Mouse (Mus musculus) lung, adult 2 months (tissue): ENCODE measurements at regions not wholly inside any gene's neighbourhood (a gene's known extent, or its start where the extent isn't known, plus 50 kb on each side); places are given as distances from the start of the nearest gene placed in this dataset.

Experiments used
- DNase-seq: peaks from one replicate; pipeline ENCODE4 v3.0.0; 2022
- H3K4me1 ChIP-seq: fragments of 200-500 bp; 2 replicates; pipeline ENCODE4 v1.6.1; 2011; ENCODE audit warnings: low read length; ENCODE audit not compliant: control insufficient read depth, insufficient read depth
- H3K4me3 ChIP-seq: fragments of 200-500 bp; replicated peaks from 2 replicates; pipeline ENCODE3; 2011; ENCODE audit warnings: low read depth, mild to moderate bottlenecking, control low read depth, low read length; ENCODE audit errors: extremely low read depth
- CTCF ChIP-seq: fragments of 200-500 bp; IDR thresholded peaks from 2 replicates; pipeline ENCODE4 v1.5.1; 2011; ENCODE audit warnings: mild to moderate bottlenecking, low read length, control low read depth; ENCODE audit not compliant: insufficient read depth
- POLR2A ChIP-seq: fragments of 200-500 bp; IDR thresholded peaks from 2 replicates; pipeline ENCODE4 v1.6.1; 2011; ENCODE audit warnings: low read depth, mild to moderate bottlenecking, control low read depth, low read length, borderline replicate concordance; ENCODE audit errors: extremely low read depth
- WGBS: fragments of 180-500 bp; shearing (Covaris S2); methylation state at CpG from one replicate; pipeline ENCODE4 v1.1.7; 2018; 5-methylcytosine and 5-hydroxymethylcytosine counted together

DNA sequence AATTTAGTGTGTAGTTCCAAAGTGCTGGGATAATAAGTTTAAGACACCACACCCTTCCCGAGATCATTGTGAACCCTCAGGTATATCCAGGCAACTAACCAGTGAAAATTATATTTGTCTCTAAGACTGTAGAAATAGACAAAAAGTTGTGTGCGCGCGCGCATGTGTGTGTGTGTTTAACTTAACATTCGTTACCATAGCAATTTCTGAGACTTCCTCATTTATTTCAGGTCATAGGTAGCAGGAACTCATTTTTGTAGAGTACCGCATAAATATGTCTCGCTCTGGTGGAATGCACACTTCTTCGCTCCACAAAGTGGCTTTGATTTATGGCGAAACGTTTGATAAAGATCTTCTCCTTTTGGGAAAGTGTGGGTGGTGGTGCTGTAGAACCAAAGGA lies 164.2 kb upstream of the Nrip1 start:
- Histone ChIP-seq H3K4me1 (peaks cover 3% of the 10 kb centered on the region), H3K4me3 (no peak overlapping the region)
- 75% methylated on average over 11 of the region's 11 CpGs for WGBS
- no peak for TF ChIP-seq CTCF
- no peak for TF ChIP-seq POLR2A
- DNase-seq, result no peak

GRCm38 (mm10) chr16:76532928-76533217 lies 159.2 kb upstream of the Nrip1 start:
- TF ChIP-seq POLR2A (no peak), CTCF (no peak)
- no peak for DNase-seq
- H3K4me3 ChIP-seq, result no peak overlapping the region
- WGBS, result 49% methylated on average over 8 of the region's 8 CpGs
- H3K4me1 ChIP-seq, result peaks cover 6% of the 10 kb centered on the region

- peak overlapping the region; percentile 19 for H3K4me3 ChIP-seq
- peak; percentile 27 for DNase-seq
These were observed 158.7 kb upstream of the Nrip1 start for GRCm38 (mm10) chr16:76532142-76532927.

GRCm38 (mm10) chr16:76530886-76531285 lies 157.3 kb upstream of the Nrip1 start:
- 88% methylated on average over 3 of the region's 3 CpGs for WGBS
- Histone ChIP-seq H3K4me1 (peaks cover 6% of the 10 kb centered on the region), H3K4me3 (no peak overlapping the region)
- DNase-seq, result no peak
- no peak for TF ChIP-seq POLR2A
- no peak for TF ChIP-seq CTCF

More at GRCm38 (mm10) chr16:76532142-76532927, 158.7 kb upstream of the Nrip1 start:
- TF ChIP-seq POLR2A (no peak), CTCF (no peak)
- 37% methylated on average over 19 of the region's 19 CpGs for WGBS
- H3K4me1 ChIP-seq, result peaks cover 6% of the 10 kb centered on the region

GRCm38 (mm10) chr16:76529613-76530012 lies 156.0 kb upstream of the Nrip1 start:
- 68% methylated on average over 4 of the region's 4 CpGs for WGBS
- TF ChIP-seq CTCF, result no peak
- no peak for TF ChIP-seq POLR2A
- H3K4me3 ChIP-seq, result no peak overlapping the region
- peaks cover 6% of the 10 kb centered on the region for H3K4me1 ChIP-seq
- no peak for DNase-seq

- WGBS, result 65% methylated on average over 6 of the region's 6 CpGs
- H3K4me3 ChIP-seq, result no peak overlapping the region
- peaks cover 6% of the 10 kb centered on the region for H3K4me1 ChIP-seq
- no peak for DNase-seq
- no peak for TF ChIP-seq CTCF
- no peak for TF ChIP-seq POLR2A
These were observed 153.7 kb upstream of the Nrip1 start for GRCm38 (mm10) chr16:76527106-76527949.

- TF ChIP-seq POLR2A, result no peak
- TF ChIP-seq CTCF, result no peak
- DNase-seq, result no peak
These were observed 151.9 kb upstream of the Nrip1 start for GRCm38 (mm10) chr16:76525563-76525962.

DNA sequence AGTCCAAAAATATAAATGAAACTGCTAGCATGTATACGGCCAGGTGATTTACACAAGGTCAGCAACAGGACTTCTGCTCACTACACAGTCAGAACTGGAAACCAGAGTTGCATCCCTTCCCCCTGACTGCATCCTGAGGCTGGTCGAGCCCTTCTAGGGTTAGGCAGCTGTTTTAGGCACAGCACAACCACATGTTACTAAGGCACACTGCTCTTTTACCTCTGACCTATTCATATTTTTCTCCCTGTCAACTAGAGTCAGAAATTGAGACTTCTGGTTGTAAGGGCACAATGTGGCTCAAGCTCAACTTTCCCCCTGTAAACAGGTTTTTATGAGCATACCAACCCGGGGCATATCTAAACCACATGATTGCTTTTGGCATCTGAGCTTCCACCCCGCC lies 151.3 kb upstream of the Nrip1 start:
- H3K4me3 ChIP-seq, result no peak overlapping the region
- DNase-seq, result no peak
- 77% methylated on average over 4 of the region's 4 CpGs for WGBS
- peaks cover 2% of the 10 kb centered on the region for H3K4me1 ChIP-seq
- TF ChIP-seq POLR2A (no peak), CTCF (no peak)

More at GRCm38 (mm10) chr16:76525563-76525962, 151.9 kb upstream of the Nrip1 start:
- Histone ChIP-seq H3K4me3 (no peak overlapping the region), H3K4me1 (peaks cover 2% of the 10 kb centered on the region)
- 51% methylated on average over 5 of the region's 5 CpGs for WGBS

- no peak for TF ChIP-seq CTCF
- no peak for TF ChIP-seq POLR2A
- no peak overlapping the region for H3K4me3 ChIP-seq
- no peaks in the 10 kb centered on the region; the same call in 1 of the 2 replicates for H3K4me1 ChIP-seq
- no peak for DNase-seq
- WGBS, result 96% methylated on average over 6 of the region's 6 CpGs
These were observed 147.5 kb upstream of the Nrip1 start for GRCm38 (mm10) chr16:76521142-76521541.

- H3K4me1 ChIP-seq, result no peaks in the 10 kb centered on the region
- WGBS, result 73% methylated on average over 3 of the region's 3 CpGs
These were observed 147.0 kb upstream of the Nrip1 start for GRCm38 (mm10) chr16:76520643-76520993.

More at GRCm38 (mm10) chr16:76520643-76520993, 147.0 kb upstream of the Nrip1 start:
- no peak for TF ChIP-seq POLR2A
- no peak overlapping the region for H3K4me3 ChIP-seq
- DNase-seq, result no peak
